Mouse (Mus musculus) spleen, postnatal 36 days (tissue): Measurements from ENCODE around the gene Dnaic1.

Experiments
- DNase-seq, 2 experiments: peaks; one replicate each; pipeline ENCODE4 v3.0.0; 2022; ENCODE audit warnings: low spot score in 2 of 2, mixed read lengths in 1 of 2

Dnaic1 gene

DNA sequence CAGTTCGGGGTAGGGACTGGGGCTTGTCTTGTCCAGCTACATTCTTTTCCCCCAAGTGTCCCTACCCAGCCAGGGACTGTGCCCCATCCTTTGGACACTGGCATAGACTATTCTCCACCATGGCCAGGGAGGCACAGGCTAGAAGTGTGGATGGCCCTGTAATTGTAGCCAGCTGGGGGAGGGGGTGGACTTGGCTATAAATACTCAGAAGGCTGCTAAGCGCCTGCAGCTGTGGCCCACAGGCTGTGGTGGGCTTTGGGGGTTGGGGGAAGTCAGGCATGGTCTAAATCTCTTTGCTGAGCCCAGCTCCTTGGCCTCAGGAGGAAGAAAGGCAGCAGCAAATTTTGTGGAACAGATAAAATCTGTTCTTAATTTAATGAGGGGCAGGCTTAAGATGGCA is 66.3 kb downstream of the Dnaic1 start:
- DNase-seq = no peak

DNA sequence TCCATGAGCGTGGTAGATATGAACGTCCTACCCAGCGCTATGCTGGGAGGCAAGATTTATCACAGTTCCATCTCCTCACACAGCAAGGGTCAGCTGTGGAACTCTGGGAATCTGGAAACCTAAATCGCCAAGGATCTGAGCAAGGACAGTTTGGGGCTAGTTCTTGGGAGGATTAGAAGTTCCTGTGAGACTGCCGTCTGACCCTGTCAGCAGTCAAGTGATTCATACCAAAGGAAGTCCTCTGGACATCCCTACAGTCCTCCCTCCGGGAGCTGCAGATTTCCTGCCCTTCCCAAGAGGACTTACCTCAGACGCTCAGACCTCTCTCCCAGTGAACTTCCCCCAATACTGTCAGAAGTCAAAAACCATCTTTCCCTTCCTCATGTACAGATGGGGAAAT is 66.8 kb downstream of the Dnaic1 start:
- DNase-seq = no peak

DNA sequence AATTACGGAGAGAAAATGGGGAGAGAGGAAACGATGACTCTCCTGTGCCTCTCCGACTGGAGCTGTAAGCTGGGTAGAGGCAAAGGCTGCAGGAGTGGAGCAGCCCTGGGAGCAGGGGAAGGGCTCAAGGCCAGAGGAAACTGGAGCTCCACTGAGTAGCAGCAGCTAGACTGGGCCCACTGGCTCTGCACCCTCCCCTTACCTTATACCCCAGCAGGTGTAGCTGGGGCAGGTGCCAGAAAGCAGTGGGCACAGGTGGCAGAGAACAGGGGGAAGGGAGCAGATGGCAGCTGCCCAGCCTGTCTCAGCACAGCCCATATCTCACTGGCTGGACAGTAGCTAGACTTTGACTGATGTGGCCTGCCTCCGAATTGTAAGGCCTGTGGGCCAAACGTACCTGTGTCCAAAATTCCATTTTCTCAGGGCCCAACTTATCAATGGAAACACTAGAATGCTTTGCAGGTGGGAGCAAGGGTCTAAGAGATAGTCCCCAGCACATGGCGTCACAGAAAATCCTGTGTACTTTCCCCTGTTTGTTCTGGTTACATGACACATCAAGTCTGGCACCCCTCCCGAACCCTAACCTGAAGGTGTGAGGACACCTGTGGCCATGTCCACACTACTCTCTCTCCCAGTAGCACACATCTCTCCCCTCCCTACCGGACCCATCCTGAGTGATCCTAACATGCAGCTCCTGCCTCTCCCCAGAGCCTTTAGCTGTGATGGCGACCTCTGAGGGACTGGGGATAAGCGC is 67.5 kb downstream of the Dnaic1 start:
- DNase-seq = no peak

DNA sequence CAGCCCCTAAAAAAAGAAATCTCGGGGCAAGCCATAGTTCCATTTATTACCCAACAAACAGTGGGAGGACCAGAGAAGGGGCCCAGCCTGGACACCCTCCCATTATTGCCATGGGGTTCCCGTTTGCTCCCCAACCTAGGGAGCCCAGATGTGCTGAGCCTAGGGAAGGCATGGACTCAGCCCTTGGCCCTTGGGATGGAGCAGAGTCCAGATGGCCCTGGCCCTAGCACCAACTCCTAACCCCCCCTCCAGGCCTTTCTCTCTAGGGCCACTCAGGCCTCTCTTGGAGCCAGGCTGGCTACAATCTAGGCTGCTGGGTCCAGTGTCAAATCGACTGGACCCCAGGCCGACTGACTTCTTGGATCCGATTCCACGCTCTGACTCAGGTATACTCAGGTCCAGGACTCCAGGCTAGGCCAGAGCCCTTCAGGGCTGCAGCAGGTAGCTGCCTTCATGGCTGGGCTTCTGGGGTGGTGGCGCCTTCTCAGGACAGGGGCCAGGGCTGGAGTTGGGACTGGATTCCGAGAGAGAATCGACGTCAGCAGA is 68.7 kb downstream of the Dnaic1 start:
- no peak for DNase-seq

DNA sequence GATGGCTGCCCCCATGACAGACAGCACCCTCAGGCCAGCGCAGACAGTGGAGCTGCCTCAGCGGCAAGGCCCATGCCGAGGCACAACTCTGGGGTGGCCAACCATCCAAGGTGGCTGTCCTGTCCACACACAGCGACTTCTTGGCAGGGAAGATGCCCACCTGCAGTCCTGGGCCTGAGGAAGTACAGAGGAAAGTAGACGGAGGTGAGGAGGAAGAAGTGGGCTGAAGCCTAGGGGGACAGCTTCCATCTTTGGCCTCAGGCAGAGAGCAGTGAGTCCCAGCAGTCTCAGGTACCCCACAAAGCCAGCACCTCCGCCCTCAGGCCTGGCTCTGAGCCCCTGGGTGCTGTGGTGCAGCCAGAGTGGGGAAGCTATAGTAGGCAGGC is 69.2 kb downstream of the Dnaic1 start:
- no peak for DNase-seq

DNA sequence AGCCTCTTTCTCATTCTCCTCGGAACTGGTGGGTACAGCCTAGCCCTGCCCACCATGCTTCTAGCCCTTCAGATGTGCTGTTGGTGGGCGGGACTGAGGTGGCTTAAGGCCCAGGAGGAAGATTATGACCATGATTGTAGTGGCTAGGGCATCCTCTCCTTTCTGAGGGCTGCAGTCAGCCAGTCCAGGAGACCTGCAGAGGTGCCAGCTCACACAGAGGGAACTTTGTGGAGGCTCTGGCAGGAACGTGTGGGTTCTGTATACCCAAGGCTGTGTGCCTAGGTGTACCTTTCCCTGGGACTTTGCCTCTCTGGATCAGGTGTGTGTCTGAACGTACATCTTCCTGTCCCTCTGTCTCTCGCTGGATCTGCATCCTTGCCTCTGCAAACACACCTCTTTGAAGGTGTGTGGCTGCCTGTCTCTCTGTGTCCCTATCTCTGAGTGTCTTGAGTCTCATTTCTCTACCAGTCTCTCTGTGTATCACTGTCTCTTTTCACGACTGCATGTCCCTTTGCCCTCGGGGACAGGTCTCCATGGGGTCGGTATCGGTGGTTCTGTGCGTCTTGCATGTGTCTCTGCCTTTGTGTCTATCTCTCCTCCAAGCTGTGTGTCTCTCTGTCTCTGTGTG is 69.8 kb downstream of the Dnaic1 start:
- no peak for DNase-seq

DNA sequence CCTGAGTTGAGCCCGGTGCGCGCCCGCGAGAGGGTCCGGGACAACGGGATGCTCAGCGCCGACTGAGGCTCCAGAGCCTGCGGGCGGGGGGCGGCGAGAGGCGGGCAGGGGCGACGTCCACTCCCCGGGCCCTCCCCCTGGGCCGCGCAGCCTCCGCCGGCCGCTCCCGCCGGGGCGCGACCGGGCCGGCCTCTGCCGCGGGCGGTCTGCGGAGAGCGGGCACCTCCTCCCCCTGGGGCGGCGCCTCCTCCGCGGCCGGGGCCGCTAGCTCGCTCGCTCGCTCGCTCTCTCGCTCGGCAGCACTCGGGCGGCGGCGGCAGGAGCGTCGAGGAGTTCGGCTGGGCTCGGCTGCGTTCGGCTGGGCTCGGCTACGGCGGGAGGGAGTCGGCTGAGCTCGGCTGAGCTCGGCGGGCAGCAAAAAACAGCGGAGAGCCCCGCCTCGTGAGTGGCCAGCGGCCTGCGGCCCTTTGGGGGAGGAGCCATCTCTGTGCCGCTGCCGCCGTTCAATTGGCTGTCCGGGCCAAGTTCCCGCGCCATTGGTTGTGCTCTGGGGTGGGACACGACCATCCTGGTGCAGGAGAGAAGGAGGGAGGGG is 70.4 kb downstream of the Dnaic1 start, which contains the start of gene Enho:
Enho (minus strand) TSS at position 412 of the 595 bp plus-strand sequence.
- peak; percentile 84 for DNase-seq

DNA sequence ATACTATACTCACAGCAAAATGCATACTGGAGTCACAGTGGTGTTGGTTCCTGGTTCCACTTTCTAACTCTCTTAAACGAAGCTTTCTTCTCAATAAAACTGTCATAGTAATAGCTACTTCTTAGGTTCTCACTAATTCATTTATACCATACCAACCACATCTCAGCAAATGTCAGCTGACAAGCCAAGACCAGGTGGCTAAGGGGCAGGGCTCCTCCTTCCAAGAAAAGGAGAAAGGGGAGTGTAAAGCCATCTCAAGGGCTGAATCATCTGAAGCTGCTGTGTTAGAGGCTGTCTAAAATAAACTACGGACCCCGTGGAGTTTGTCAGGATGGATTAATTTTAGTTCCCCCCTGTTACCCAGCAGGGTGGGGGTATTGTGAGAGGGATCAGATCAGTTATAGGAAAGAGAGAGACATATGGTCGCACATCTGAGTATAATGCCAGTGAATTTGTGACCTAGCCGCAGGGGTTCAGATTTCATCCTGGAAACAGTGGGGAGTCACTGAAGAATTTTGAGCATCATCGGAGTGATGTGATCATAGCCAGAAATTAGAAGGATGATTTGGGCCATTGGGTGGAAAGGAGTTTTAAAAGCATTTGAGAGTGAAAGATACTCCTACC is 71.7 kb downstream of the Dnaic1 start:
- no peak for DNase-seq

DNA sequence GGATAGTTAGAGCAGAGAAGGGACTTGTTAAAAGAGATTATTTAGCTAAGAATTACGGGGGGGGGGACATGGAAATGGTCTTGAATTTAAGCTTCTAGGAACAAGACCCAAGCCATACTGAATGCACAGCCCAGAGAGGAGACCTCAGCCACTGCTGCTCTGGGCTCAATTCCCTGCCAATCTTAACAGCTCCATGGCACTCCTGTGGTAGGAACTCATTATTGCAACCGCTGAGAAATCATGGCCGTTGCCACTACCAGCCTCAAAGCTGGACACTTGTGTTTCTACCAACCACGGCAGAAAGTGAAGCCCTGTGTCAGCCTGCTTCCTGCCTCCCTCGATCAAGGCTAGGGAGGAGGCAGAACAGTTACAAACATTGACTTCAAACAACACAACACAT is 75.9 kb downstream of the Dnaic1 start:
- no peak for DNase-seq

DNA sequence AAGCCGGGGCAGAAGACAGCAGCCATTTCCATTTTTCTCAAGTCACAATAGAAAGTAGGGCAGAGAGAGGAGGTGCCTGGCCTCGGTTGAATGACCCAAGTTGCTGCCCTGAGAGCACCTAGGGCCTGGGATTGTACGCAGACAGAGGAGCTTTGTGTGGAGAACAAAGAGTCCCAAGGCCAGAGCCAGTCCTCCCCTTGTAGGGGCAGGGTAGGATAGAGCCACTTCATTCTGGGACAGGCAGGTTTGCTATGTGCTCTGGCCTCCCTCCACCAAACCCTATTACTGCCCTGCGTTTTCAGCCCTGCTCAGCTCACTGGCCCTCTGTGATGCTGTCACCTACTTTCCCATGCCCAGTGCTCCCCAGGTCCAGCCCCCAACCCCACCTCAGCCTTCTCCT is 78.6 kb downstream of the Dnaic1 start:
- DNase-seq = no peak

DNA sequence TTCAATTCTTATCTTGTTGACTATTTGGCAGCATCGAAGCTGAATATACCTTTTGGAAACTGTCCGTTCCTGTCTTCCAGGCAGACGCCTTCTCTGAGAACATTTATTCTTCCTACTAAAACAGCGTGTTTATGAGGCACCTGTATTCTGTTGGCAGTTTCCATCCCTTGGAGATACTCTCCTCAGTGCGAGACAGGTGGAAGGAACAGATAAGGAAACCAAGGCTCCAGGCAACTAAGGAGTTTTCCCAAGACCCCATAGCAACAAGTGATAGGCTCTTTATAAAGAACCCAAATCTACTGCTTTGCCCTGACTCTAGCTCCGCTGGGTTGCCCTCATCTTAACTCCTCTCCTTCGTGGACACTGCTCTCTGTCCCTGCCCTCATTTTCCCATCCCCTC is 79.1 kb downstream of the Dnaic1 start:
- no peak for DNase-seq

DNA sequence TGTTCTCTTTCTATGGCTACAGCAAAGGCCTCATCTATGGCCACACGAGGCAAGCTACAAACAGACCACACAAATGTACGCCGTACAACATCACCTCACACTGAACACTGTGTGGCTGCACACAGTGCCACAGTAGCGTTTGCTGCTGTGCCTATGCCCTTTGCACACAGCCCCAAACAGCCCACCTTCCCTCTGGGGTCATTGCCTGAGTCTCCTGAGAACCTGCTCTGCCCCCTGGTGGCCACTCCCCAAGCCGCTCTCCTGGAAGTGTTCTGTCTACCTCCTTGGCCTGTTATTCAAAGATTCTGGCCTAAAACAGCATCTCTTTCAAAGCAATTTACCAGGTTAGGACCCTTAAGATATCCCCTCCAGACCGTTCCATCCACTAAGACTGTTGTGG is 83.7 kb downstream of the Dnaic1 start:
- peak; percentile 19 to 30 for DNase-seq

DNA sequence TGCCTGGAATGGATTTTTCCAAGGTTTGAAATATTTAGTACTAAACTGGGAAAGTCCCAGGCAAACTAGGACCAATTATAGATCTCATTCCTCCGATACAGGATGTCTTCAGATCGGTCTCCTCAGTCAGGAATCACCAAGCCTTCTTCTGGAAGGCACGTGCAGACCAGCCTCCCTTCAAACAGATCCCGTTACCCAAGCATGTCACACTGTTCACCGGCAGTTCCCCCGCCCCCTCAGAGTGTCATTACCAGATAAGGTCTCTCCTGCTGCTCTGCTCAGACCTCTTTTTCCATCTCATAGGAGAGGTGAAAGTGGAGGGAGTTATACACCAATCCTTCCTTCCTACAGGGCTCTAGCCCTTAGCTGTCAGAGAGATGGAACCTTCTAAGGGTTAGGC is 84.2 kb downstream of the Dnaic1 start:
- no peak for DNase-seq

DNA sequence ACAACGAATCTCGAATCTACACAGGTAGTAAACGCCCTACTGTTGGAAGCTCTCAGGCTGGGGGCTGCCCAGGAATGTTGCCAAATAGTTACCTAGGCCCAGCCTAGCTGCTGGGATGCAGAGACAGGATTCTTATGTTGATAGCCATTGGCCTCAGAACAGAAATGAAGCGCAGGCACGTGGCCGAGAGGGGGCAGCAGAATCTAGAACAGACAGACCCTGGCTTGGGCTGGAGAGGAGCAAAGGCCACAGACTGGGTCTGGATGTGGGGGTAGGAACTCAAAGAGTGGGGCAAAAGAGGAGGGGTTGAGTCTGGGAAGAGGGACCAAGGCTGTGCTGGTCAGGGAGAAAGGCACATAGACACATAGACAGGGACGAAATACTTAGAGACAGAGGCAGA is 84.6 kb downstream of the Dnaic1 start:
- no peak for DNase-seq

DNA sequence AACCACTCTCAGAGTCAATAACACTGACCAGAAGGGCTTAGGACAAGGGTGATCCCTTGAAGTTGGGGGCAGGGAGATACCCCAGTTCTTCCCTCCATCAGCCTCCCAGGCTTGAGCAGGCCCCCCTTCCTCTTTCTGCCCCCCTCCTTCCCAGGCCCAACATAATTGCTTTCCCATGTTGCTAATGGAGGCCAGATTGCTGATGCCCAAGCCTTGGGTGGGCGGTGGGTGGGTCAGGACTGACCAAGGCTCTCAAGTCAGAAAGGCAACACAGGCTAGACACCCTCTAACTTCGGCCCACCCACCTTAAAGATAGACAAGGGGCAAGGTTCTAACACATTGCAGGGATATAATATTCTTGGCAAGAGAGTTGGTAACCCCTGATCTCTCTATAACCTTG is 86.0 kb downstream of the Dnaic1 start:
- no peak for DNase-seq

DNA sequence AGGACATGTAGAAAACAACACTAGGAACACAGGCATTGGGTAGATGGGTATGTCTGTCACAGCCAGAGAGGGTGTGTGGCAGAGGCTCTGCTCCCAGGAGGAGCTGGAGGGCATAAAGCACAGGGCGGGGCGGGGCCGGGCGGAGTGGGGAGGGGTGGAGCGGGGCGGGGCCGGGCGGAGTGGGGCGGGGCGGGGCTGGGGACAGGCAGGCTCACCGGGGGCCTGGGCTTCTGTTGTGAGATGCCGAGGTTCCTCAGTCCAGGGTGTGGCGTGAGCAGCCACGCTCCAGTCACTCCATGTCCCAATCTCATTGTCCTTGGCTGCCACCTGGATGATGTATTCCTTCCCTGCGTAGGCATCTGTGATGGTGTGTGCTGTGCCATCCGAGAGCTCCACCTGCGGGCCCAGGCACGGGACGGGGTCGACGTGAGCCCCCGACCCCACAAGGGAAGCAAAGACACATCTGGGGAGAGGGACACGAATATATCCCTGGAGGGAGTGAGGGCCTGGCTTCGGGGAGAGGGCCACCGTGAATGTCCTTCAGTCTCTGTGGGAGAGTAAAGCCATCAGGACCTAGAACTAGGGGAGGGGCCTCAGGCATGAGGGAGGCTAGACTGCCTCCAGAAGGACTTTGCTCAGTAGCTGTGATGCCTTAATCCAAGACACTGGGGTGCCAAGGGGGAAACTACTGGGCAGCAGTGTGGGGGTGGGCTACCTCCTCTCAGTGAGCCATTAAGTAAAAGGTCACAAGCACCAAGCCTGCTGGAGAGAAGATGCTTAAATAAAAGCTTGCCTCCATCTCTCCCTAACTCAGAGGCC is 89.2 kb downstream of the Dnaic1 start:
- no peak for DNase-seq

DNA sequence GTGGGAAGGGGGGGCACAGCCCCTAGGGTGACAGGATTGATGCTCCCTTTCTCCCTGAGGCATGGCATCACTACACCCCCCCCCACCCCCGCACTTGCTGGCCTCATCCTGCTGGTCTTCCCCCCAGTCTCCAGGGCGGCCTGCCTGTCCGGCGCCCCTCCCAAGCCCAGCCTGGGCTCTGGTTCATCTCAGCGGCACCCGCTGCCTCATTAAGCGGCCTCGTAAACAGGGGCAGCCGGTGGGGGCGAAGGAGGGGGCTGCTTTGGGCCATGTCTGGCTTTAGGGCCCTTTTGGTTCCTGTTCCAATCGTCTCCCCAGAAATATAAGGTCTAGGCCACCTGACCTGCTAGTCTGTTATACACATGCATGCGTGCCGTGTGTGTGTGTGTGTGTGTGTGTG is 90.0 kb downstream of the Dnaic1 start:
- no peak for DNase-seq

DNA sequence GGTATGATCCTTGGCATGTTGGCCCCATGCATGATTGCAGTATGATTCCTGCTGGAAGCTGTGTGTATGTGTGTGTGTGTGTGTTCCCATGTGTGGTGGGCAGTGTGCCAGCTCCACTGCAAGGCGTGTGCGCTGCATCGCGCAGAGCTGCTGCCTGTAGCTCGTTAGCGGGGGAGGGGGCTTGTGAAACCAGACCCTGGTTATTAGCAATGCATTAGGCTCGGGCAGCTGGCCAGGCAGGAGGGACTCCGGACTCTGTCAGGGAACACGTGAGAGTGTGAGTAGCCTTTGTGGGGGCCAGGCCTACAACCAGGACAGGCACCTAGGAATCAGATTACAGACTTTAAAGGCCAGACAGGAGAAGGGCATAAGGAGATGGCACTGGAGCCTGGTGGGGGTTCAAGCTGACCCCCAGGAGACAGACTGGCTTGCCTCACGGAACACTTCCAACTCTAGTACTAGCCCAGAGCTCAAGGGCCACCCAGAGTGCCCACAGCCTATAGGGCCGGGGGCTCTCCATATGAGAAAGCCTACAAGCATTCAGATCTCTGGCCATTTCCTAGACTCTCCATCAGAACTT is 91.4 kb downstream of the Dnaic1 start:
- DNase-seq = no peak

DNA sequence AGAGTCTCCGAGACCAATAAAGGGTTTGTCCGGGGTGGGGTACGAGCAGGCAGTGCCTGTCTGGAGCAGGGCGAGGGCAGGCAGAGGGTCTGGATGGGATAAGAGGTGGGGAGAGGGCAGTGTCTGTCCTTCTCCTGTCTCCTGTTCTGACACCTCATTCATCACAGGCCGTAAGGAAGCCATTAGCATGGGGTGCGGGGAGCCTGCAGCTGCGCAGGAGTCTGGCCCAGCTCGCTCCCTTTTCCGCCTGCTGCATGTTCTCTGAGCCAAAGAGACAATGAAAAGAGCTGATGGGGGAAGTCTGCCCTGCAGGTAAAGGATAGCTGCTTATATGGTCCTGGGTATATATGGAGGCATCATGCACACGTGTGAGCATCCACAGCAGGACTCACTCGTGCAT is 93.1 kb downstream of the Dnaic1 start:
- DNase-seq = no peak

DNA sequence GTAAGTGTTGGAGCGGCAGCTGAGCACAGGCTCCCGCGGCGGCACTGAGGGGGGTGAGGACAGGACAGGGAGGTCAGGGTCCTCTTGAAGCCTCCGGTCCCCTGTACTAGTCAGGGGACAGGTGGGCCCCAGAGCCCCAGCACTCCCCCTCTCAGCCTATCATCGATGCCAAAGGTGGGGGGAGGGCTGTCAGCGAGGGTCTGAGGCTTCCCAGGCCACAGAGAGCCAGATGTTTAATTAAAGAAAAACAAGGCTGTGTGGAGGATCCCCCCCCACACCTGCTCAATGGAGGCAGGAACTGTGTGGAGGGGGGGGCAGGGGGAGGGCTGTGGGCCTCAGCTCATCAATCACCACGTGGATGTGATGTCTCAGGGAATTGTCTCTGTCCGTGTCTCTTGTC is 94.0 kb downstream of the Dnaic1 start:
- DNase-seq = no peak

DNA sequence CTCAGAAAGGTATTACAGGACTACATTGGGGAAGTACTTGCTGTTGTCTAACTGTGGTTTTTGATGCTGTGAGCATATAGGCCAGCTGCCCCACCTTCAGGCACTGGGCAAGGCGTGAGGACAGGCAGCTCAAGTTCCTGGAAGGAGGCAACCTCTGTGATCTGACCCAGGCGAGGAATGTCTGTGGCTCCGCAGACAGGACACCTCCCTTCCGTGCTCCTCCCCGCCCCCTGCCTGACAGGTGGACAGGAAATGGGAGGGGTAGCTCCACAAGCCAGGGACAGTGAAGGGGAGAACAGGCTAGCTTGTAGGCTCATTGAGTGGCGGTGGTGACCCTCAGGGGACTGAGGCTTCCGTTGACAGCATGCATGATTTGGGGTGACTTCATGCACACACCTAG is 95.0 kb downstream of the Dnaic1 start:
- DNase-seq = no peak
